Mouse (Mus musculus) fat pad, adult 2 months (tissue): ENCODE data around the gene Snx17.

ENCODE experiments used
- DNase-seq: peaks from one replicate; pipeline ENCODE4 v3.0.0-alpha.2; 2011; ENCODE audit warnings: low read depth, low spot score; ENCODE audit errors: extremely low read depth

The Snx17 gene

GRCm38 (mm10) chr5:31222696-31223095 is 29.7 kb downstream of the Snx17 start:
- DNase-seq: no peak

GRCm38 (mm10) chr5:31226641-31227040 is 33.6 kb downstream of the Snx17 start:
- DNase-seq: no peak

- DNase-seq: no peak
Observed at GRCm38 (mm10) chr5:31240637-31241521, 47.9 kb downstream of the Snx17 start, which contains the start of the genes Nrbp1 and Gm9970. Gene Nrbp1, plus strand, starts transcription at chr5:31240864. Gene Gm9970, minus strand, starts transcription at chr5:31241232.

GRCm38 (mm10) chr5:31241522-31242034 is 48.6 kb downstream of the Snx17 start:
- no peak for DNase-seq

- DNase-seq: no peak
Observed at GRCm38 (mm10) chr5:31242191-31242590, 49.2 kb downstream of the Snx17 start.
